Mouse (Mus musculus) bone marrow macrophage, adult 2 months (primary cell): ENCODE results near the gene Ddx39.

Experiments used
- CTCF ChIP-seq: IDR thresholded peaks from 2 replicates; pipeline ENCODE4 v1.5.1; 2012; ENCODE audit warnings: low read depth, mild to moderate bottlenecking, low read length, moderate library complexity
- POLR2A ChIP-seq: IDR thresholded peaks from 2 replicates; pipeline ENCODE4 v1.6.1; 2012; ENCODE audit warnings: mild to moderate bottlenecking, low read depth, low read length, borderline replicate concordance

DNA sequence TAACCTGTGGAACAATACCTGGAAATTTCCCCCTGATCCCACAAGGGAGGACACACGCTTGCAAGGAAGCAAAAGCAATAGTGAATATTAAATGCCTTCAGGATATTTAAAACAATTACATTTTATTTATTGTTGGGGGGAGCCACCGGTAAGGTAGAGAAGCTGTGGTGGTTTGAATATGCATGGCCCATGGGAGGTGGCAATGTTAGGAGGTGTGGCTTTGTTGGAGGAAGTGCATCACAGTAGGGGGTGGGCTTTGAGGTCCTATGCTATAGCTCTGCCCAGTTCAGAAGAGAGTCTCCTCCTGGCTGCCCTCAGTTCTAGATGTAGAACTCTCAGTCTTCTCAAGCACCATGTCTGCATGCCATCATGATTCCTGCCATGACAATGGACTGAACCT, 49.7 kb downstream of the Ddx39 start:
- TF ChIP-seq CTCF (no peak), POLR2A (no peak)
